Mouse (Mus musculus): ENCODE data around the gene Trim28. TPM values are rescaled to one million over a fixed set of nuclear protein-coding genes. Genes with fewer than 3 reads are reported as not detected.

Gene Trim28
- polyA plus RNA-seq, 2 experiments = 93.4 to 138 TPM

DNA sequence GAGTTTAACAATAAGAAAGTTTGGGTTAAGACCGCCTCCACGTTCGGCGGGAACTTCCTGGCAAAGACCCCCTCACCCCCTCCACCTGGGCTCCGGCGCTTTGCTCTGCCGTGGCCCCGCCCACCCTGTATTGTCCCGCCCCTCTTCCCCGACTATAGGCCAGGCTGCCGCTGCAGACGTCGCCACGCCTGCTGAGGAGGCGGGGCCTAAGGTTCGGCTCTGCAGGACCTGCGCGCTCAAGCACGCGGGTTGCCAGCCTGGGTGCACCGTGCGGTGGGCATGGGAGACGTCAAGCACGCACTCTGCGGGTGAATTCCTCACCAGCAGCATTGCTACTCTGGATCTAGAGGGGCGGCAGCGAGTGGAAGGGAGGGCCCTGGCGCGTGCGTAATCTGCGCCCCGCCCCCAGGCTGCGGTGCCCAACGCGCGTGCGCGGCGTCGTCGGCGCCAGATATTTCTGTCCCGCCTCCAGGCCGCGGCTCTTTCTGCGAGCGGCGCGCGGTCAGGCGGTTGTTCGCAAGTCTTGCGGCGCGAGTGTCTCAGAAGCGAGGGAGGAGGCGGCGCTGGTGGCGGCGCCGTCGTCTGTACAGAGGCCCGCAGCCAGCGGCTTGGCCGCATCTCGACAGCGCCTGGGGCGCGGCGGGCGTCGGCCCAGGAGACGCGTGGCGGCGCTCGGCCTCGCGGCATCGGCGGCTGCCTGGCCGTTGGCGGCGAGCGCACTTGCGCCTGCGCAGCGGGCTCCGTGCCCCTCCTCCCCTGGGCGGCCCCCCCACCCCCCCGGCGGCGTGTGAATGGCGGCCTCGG is 25.2 kb downstream of the Trim28 start:
- no peak for TF ChIP-seq CTCF (IDR thresholded peaks at IDR 0.05; ENCODE audit: low read depth)
- no peak for TF ChIP-seq EP300 (IDR thresholded peaks at IDR 0.05; ENCODE audit: low read depth)
- H3K4me1 ChIP-seq (replicated peaks; ENCODE audit: control insufficient read depth in 2 of 2, insufficient read depth in 2 of 2, low read length in 1 of 2) = peaks cover 14 to 20% of the 10 kb centered on the region in 2 experiments
- peak; percentile 83 for ATAC-seq (ENCODE audit: insufficient read depth)
- peak overlapping the region; percentile 83 for H3K27ac ChIP-seq
- peak; percentile 78 to 81 (median 80) for DNase-seq (ENCODE audit: low read depth in 3 of 3, low spot score in 3 of 3)
- peaks cover 36% of the 10 kb centered on the region for H3K36me3 ChIP-seq (replicated peaks; ENCODE audit: control insufficient read depth, insufficient read depth, low read depth)
- H3K4me3 ChIP-seq (ENCODE audit: insufficient read depth in 1 of 2, low read depth in 2 of 2, low read length in 2 of 2) = peak overlapping the region; percentile 78 to 87
- no peaks in the 10 kb centered on the region for H3K27me3 ChIP-seq (ENCODE audit: control insufficient read depth, insufficient read depth, low read length)
- H3K9ac ChIP-seq (replicated peaks) = peak overlapping the region; percentile 87
- WGBS (ENCODE audit: insufficient replicate concordance) = under 1% methylated on average over 89 of the region's 95 CpGs
- H3K9me3 ChIP-seq (ENCODE audit: control insufficient read depth, low read length) = no peaks in the 10 kb centered on the region
- H3K4me2 ChIP-seq (ENCODE audit: low read depth) = peak overlapping the region; percentile 94

DNA sequence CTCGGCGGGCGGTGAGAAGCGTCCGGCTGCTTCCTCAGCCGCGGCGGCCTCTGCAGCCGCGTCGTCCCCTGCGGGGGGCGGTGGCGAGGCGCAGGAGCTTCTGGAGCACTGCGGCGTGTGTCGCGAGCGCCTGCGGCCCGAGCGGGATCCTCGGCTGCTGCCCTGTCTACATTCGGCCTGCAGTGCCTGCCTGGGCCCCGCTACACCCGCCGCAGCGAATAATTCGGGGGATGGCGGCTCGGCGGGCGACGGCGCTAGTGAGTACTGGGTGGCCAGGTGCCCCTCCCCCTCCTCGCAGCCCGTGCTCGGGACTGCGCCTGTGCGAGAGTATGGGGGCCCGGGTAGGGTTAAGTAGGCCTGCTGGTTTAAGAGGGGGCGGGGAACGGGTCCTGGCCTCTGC is 25.9 kb downstream of the Trim28 start:
- Histone ChIP-seq H3K4me2 (ENCODE audit: low read depth) (peak overlapping the region; percentile 94), H3K4me1 (replicated peaks; ENCODE audit: control insufficient read depth in 2 of 2, insufficient read depth in 2 of 2, low read length in 1 of 2) (peaks cover 14 to 20% of the 10 kb centered on the region in 2 experiments), H3K27ac (peak overlapping the region; percentile 83), H3K36me3 (replicated peaks; ENCODE audit: control insufficient read depth, insufficient read depth, low read depth) (peaks cover 43% of the 10 kb centered on the region), H3K9me3 (ENCODE audit: control insufficient read depth, low read length) (no peaks in the 10 kb centered on the region), H3K4me3 (ENCODE audit: insufficient read depth in 1 of 2, low read depth in 2 of 2, low read length in 2 of 2) (peak overlapping the region; percentile 78 to 87), H3K27me3 (ENCODE audit: control insufficient read depth, insufficient read depth, low read length) (no peaks in the 10 kb centered on the region), H3K9ac (replicated peaks) (peak overlapping the region; percentile 87)
- ATAC-seq (ENCODE audit: insufficient read depth) (peak; percentile 50), DNase-seq (ENCODE audit: low read depth in 3 of 3, low spot score in 3 of 3) (peak in 1 of 3 experiments; percentile 36)
- TF ChIP-seq EP300 (IDR thresholded peaks at IDR 0.05; ENCODE audit: low read depth) = no peak
- peak; percentile 39 for TF ChIP-seq CTCF (IDR thresholded peaks at IDR 0.05; ENCODE audit: low read depth)
- WGBS (ENCODE audit: insufficient replicate concordance) = under 1% methylated on average over 40 of the region's 44 CpGs

DNA sequence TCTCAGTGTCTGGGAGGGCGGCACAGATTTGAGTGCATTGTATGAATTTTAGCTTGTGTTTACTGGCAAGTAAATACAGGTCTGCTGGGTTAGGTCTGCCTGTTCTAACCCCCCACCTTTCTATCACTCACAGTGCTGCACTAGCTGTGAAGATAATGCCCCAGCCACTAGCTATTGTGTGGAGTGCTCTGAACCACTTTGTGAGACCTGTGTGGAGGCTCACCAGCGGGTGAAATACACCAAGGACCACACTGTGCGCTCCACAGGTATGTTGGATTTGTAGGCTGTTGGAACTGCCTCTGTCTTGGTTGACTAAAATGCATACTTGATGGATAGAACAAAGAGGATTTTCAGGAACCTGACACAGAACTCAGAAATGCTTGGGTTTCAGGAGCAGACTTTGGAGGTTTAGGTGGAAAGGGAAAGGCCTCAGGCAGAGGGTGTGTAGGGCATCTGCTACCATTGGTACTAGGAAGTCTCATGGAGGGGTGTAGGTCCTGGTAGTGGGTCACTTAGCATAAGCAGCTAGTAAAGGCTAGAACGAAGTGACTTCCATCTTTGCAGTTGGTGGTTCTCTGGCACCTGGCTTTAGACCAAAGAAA is 26.7 kb downstream of the Trim28 start:
- H3K27me3 ChIP-seq (ENCODE audit: control insufficient read depth, insufficient read depth, low read length) = no peaks in the 10 kb centered on the region
- peak overlapping the region; percentile 78 to 87 for H3K4me3 ChIP-seq (ENCODE audit: insufficient read depth in 1 of 2, low read depth in 2 of 2, low read length in 2 of 2)
- H3K36me3 ChIP-seq (replicated peaks; ENCODE audit: control insufficient read depth, insufficient read depth, low read depth) = peaks cover 51% of the 10 kb centered on the region
- no peak for TF ChIP-seq CTCF (IDR thresholded peaks at IDR 0.05; ENCODE audit: low read depth)
- no peak for TF ChIP-seq EP300 (IDR thresholded peaks at IDR 0.05; ENCODE audit: low read depth)
- peaks cover 14 to 20% of the 10 kb centered on the region in 2 experiments for H3K4me1 ChIP-seq (replicated peaks; ENCODE audit: control insufficient read depth in 2 of 2, insufficient read depth in 2 of 2, low read length in 1 of 2)
- no peak for DNase-seq (ENCODE audit: low read depth in 3 of 3, low spot score in 3 of 3)
- no peak for ATAC-seq (ENCODE audit: insufficient read depth)
- WGBS (ENCODE audit: insufficient replicate concordance) = 31% methylated on average over 4 of the region's 4 CpGs
- H3K9ac ChIP-seq (replicated peaks) = peak overlapping the region; percentile 87
- H3K4me2 ChIP-seq (ENCODE audit: low read depth) = peak overlapping the region; percentile 94
- no peaks in the 10 kb centered on the region for H3K9me3 ChIP-seq (ENCODE audit: control insufficient read depth, low read length)
- H3K27ac ChIP-seq = no peak overlapping the region

DNA sequence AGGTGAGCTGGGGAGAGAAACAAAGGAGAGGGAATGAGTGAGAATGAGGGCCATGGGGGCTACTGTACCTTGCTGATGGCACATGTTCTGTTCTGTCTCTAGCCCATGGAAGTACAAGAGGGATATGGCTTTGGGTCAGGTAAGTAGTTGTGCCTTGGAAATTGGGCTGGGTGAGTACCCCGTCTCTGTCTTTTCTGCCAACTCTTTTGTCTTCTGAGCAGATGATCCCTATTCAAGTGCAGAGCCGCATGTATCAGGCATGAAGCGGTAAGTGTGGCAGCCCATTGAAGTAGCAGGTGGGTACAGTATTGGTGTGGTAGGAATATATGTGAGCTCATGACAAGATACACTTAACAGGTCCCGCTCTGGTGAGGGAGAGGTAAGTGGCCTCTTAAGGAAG is 30.1 kb downstream of the Trim28 start:
- H3K27ac ChIP-seq = no peak overlapping the region
- ATAC-seq (ENCODE audit: insufficient read depth) = no peak
- peaks cover 77% of the 10 kb centered on the region for H3K36me3 ChIP-seq (replicated peaks; ENCODE audit: control insufficient read depth, insufficient read depth, low read depth)
- H3K4me1 ChIP-seq (replicated peaks; ENCODE audit: control insufficient read depth in 2 of 2, insufficient read depth in 2 of 2, low read length in 1 of 2) = peaks cover 8 to 18% of the 10 kb centered on the region in 2 experiments
- H3K27me3 ChIP-seq (ENCODE audit: control insufficient read depth, insufficient read depth, low read length) = no peaks in the 10 kb centered on the region
- TF ChIP-seq CTCF (IDR thresholded peaks at IDR 0.05; ENCODE audit: low read depth) (no peak), EP300 (IDR thresholded peaks at IDR 0.05; ENCODE audit: low read depth) (no peak)
- no peak overlapping the region for H3K4me3 ChIP-seq (ENCODE audit: insufficient read depth in 1 of 2, low read depth in 2 of 2, low read length in 2 of 2)
- H3K9ac ChIP-seq (replicated peaks) = no peak overlapping the region
- 85% methylated on average over 4 of the region's 4 CpGs for WGBS (ENCODE audit: insufficient replicate concordance)
- no peaks in the 10 kb centered on the region for H3K9me3 ChIP-seq (ENCODE audit: control insufficient read depth, low read length)
- DNase-seq (ENCODE audit: low read depth in 3 of 3, low spot score in 3 of 3) = no peak
- H3K4me2 ChIP-seq (ENCODE audit: low read depth) = no peak overlapping the region

DNA sequence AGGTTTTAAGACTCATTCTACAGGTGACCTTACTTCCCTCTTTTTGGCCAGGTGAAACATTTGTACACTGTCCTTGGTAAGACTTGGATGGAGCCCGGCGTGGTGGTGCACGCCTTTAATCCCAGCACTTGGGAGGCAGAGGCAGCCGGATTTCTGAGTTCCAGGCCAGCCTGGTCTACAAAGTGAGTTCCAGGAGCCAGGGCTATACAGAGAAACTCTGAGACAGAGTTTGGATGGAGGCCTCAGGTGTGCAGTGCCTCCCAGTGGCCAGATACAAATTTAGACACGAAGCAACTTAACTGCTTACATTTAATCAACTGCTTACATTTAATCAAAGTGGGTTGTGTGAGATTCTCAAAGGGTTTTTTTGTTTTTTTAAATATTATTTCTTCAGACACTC is 32.2 kb downstream of the Trim28 start:
- Histone ChIP-seq H3K36me3 (replicated peaks; ENCODE audit: control insufficient read depth, insufficient read depth, low read depth) (peaks cover 79% of the 10 kb centered on the region), H3K4me1 (replicated peaks; ENCODE audit: control insufficient read depth in 2 of 2, insufficient read depth in 2 of 2, low read length in 1 of 2) (peaks cover 8 to 16% of the 10 kb centered on the region in 2 experiments; a peak in 3 of 4 replicates), H3K4me3 (ENCODE audit: insufficient read depth in 1 of 2, low read depth in 2 of 2, low read length in 2 of 2) (no peak overlapping the region), H3K9me3 (ENCODE audit: control insufficient read depth, low read length) (no peaks in the 10 kb centered on the region), H3K4me2 (ENCODE audit: low read depth) (no peak overlapping the region), H3K27me3 (ENCODE audit: control insufficient read depth, insufficient read depth, low read length) (no peaks in the 10 kb centered on the region), H3K27ac (no peak overlapping the region), H3K9ac (replicated peaks) (no peak overlapping the region)
- no peak for DNase-seq (ENCODE audit: low read depth in 3 of 3, low spot score in 3 of 3)
- WGBS (ENCODE audit: insufficient replicate concordance) = 76% methylated on average over 5 of the region's 5 CpGs
- no peak for ATAC-seq (ENCODE audit: insufficient read depth)
- TF ChIP-seq CTCF (IDR thresholded peaks at IDR 0.05; ENCODE audit: low read depth) (peak; percentile 37), EP300 (IDR thresholded peaks at IDR 0.05; ENCODE audit: low read depth) (no peak)

Data from liver, embryonic 14.5 days (tissue).